ENCODE assay signal across 9 mouse cellular contexts in genomic region chr10:80348981-80349380, GRCm38 (mm10). TPM values are rescaled to one million over a fixed set of nuclear protein-coding genes. Genes with fewer than 3 reads are reported as not detected.
A peak's percentile ranks its signal among the peaks of the same experiment; 100 is the strongest.
DNase-seq lines count a peak whose midpoint lies in the region; ATAC-seq and TF ChIP-seq lines count a peak whose summit lies in the region.
"Had no signal": no experiment of that assay in that cellular context is flagged by ENCODE, and none has a peak within 500 bp of the region (broad histone marks: within the 10 kb centered on the region; RNA-seq: fewer than 3 reads in every experiment).

No protein-coding gene starts in this region.

- H3K4me2 ChIP-seq in intestine, postnatal 0 days (replicated peaks; ENCODE audit: low read depth) = peak overlapping the region; percentile 77

- no peak overlapping the region for H3K9ac ChIP-seq in heart, adult 2 months (ENCODE audit: low read depth, low read length)
- H3K9ac ChIP-seq in intestine, postnatal 0 days (ENCODE audit: low read depth, low read length) = no peak overlapping the region
- H3K9ac ChIP-seq: forebrain, postnatal 0 days had no signal

- peaks cover 4% of the 10 kb centered on the region; the same call in 1 of the 2 replicates for H3K4me1 ChIP-seq in heart, adult 2 months (ENCODE audit: control insufficient read depth, insufficient read depth, low read length)
- H3K4me1 ChIP-seq in intestine, postnatal 0 days (replicated peaks; ENCODE audit: control insufficient read depth, insufficient read depth, low read length) = peaks cover 4% of the 10 kb centered on the region; the same call in 1 of the 2 replicates

- DNase-seq in heart, adult 2 months = peak; percentile 53 to 57
- no peak for DNase-seq in heart, adult 9 months (ENCODE audit: low spot score in 2 of 2)
- peak; percentile 74 for DNase-seq in testis, postnatal 10 days (ENCODE audit: low spot score)
- no peak for DNase-seq in testis, postnatal 14 days (ENCODE audit: low spot score)
- no peak for DNase-seq in ovary, postnatal 36 days (ENCODE audit: low spot score)
- DNase-seq in left cerebral cortex, postnatal 4 days = no peak
- DNase-seq: forebrain, postnatal 0 days had no signal

- peak overlapping the region; percentile 93 for H3K27ac ChIP-seq in heart, adult 2 months
- H3K27ac ChIP-seq in intestine, postnatal 0 days (ENCODE audit: low read depth, low read length) = no peak overlapping the region

- H3K9me3 ChIP-seq in intestine, postnatal 0 days (ENCODE audit: control insufficient read depth) = no peaks in the 10 kb centered on the region

- peaks cover 3% of the 10 kb centered on the region; the same call in 1 of the 2 replicates for H3K36me3 ChIP-seq in heart, adult 2 months (ENCODE audit: control insufficient read depth, insufficient read depth, low read length)
- H3K36me3 ChIP-seq in intestine, postnatal 0 days (ENCODE audit: control insufficient read depth, insufficient read depth) = no peaks in the 10 kb centered on the region; the same call in 1 of the 2 replicates

- TF ChIP-seq POLR2A in heart, adult 2 months (IDR thresholded peaks at IDR 0.05; ENCODE audit: insufficient read depth, low read depth, low read length) = no peak

- TF ChIP-seq EP300 in heart, adult 2 months (IDR thresholded peaks at IDR 0.05; ENCODE audit: insufficient read depth, low read depth, low read length) = no peak

- no peaks in the 10 kb centered on the region for H3K79me2 ChIP-seq in heart, adult 2 months (replicated peaks; ENCODE audit: control insufficient read depth, insufficient read depth, low read length)

- no peak for TF ChIP-seq CTCF in heart, adult 2 months (IDR thresholded peaks at IDR 0.05)
- TF ChIP-seq CTCF in intestine, postnatal 0 days (IDR thresholded peaks at IDR 0.05; ENCODE audit: low read depth) = no peak

- H3K4me3 ChIP-seq in heart, adult 2 months = no peak overlapping the region
- H3K4me3 ChIP-seq in intestine, postnatal 0 days (ENCODE audit: low read depth, low read length) = peak overlapping the region; percentile 45

- intact Hi-C loops in heart, adult 2 months (cut with DNase I) = loop anchor here (1.0 kb wide), 1 partner anchor 173 kb away; no protein-coding TSS in a partner anchor
- intact Hi-C loops in left cerebral cortex, postnatal 4 days (cut with DNase I) = no loop called here

- H3K27me3 ChIP-seq in heart, adult 2 months (ENCODE audit: control insufficient read depth, insufficient read depth, low read length) = no peaks in the 10 kb centered on the region
- 0 out of 2 replicates have a peak, but pooled peaks cover under 1% of the 10 kb centered on the region for H3K27me3 ChIP-seq in intestine, postnatal 0 days (replicated peaks; ENCODE audit: control insufficient read depth, insufficient read depth, low read length)

- 22% methylated on average over 26 of the region's 26 CpGs for WGBS in heart, adult 2 months
- WGBS in intestine, postnatal 0 days = 20% methylated on average over 26 of the region's 26 CpGs

- ATAC-seq in intestine, postnatal 0 days = no peak
- no peak for ATAC-seq in megakaryocyte, adult 5-6 weeks (ENCODE audit: poor library complexity, severe bottlenecking)

RNA-seq across cellular contexts. Expression of gene Adamtsl5, which starts 0.8 kb away (rescaled TPM):
- total RNA-seq in heart, adult 2 months (2021) = 10 to 100 TPM; 71.9 to 84.5 TPM
- polyA plus RNA-seq in heart, adult 2 months (2012; rRNA removed) = 80.9 and 85.2 TPM in 2 replicates
- polyA plus RNA-seq in intestine, postnatal 0 days (2015; fragmentation: Nextera tagmentation; extraction: Ambion mirVana) = 46.7 and 50.4 TPM in 2 replicates
- 0.07 TPM in 1 of 2 replicates, not detected in the other for total RNA-seq in megakaryocyte, adult 5-6 weeks (2015)
- total RNA-seq in megakaryocyte, adult 5-6 weeks (2017) = not detected in 2 replicates
- under 1 TPM; 0.56 to 0.72 TPM for total RNA-seq in left cerebral cortex, postnatal 4 days (2021)

RNA-seq across cellular contexts. Expression of gene Plk5, which starts 7.3 kb away (rescaled TPM):
- total RNA-seq in heart, adult 2 months (2021) = under 1 TPM; 0.50 to 0.63 TPM
- 2.0 and 2.7 TPM in 2 replicates for polyA plus RNA-seq in heart, adult 2 months (2012; rRNA removed)
- polyA plus RNA-seq in intestine, postnatal 0 days (2015; fragmentation: Nextera tagmentation; extraction: Ambion mirVana) = 0.09 and 0.20 TPM in 2 replicates
- total RNA-seq in megakaryocyte, adult 5-6 weeks (2015) = not detected in 2 replicates
- not detected in 2 replicates for total RNA-seq in megakaryocyte, adult 5-6 weeks (2017)
- total RNA-seq in left cerebral cortex, postnatal 4 days (2021) = 1 to 10 TPM; 4.2 to 6.1 TPM

RNA-seq across cellular contexts. Expression of gene Reep6, which starts 19.2 kb away (rescaled TPM):
- total RNA-seq in heart, adult 2 months (2021) = 1 to 10 TPM; 2.8 to 3.6 TPM
- polyA plus RNA-seq in heart, adult 2 months (2012; rRNA removed) = 2.9 and 4.1 TPM in 2 replicates
- 261 and 282 TPM in 2 replicates for polyA plus RNA-seq in intestine, postnatal 0 days (2015; fragmentation: Nextera tagmentation; extraction: Ambion mirVana)
- total RNA-seq in megakaryocyte, adult 5-6 weeks (2015) = 0.16 and 0.96 TPM in 2 replicates
- total RNA-seq in megakaryocyte, adult 5-6 weeks (2017) = 0.37 TPM in 1 of 2 replicates, not detected in the other
- total RNA-seq in left cerebral cortex, postnatal 4 days (2021) = 10 to 100 TPM; 13.3 to 14.8 TPM

RNA-seq across cellular contexts. Expression of gene Pcsk4, which starts 19.7 kb away (rescaled TPM):
- total RNA-seq in heart, adult 2 months (2021) = 1 to 10 TPM; 1.4 to 1.8 TPM
- 4.5 and 4.9 TPM in 2 replicates for polyA plus RNA-seq in heart, adult 2 months (2012; rRNA removed)
- 13.1 and 18.8 TPM in 2 replicates for polyA plus RNA-seq in intestine, postnatal 0 days (2015; fragmentation: Nextera tagmentation; extraction: Ambion mirVana)
- total RNA-seq in megakaryocyte, adult 5-6 weeks (2015) = 0.32 and 0.83 TPM in 2 replicates
- total RNA-seq in megakaryocyte, adult 5-6 weeks (2017) = not detected in 2 replicates
- 10 to 100 TPM in 1 of 2 experiments, 1 to 10 TPM in 1; 8.1 to 10.5 TPM for total RNA-seq in left cerebral cortex, postnatal 4 days (2021)

RNA-seq across cellular contexts. Expression of gene 2310011J03Rik, which starts 28.6 kb away (rescaled TPM):
- total RNA-seq in heart, adult 2 months (2021) = 10 to 100 TPM; 13.3 to 14.5 TPM
- 27.3 and 28.9 TPM in 2 replicates for polyA plus RNA-seq in heart, adult 2 months (2012; rRNA removed)
- polyA plus RNA-seq in intestine, postnatal 0 days (2015; fragmentation: Nextera tagmentation; extraction: Ambion mirVana) = 85.2 and 87.6 TPM in 2 replicates
- 25.6 and 27.4 TPM in 2 replicates for total RNA-seq in megakaryocyte, adult 5-6 weeks (2015)
- 13.8 and 17.8 TPM in 2 replicates for total RNA-seq in megakaryocyte, adult 5-6 weeks (2017)
- total RNA-seq in left cerebral cortex, postnatal 4 days (2021) = 10 to 100 TPM; 13.6 to 14.2 TPM

Comparison
In these comparisons a context has a peak if more than half of its experiments do, and no peak if none do; other contexts are left out.
1. DNase-seq: peak in heart, adult 2 months (2 of 2) and testis, postnatal 10 days (single experiment); none in heart, adult 9 months (0 of 2), testis, postnatal 14 days (single experiment), ovary, postnatal 36 days (single experiment) and left cerebral cortex, postnatal 4 days (single experiment).
2. RNA of gene Adamtsl5, which starts 0.8 kb away (total RNA-seq): 71.9 to 84.5 TPM in heart, adult 2 months; 0.56 to 0.72 TPM in left cerebral cortex, postnatal 4 days and 0.07 TPM in megakaryocyte, adult 5-6 weeks; every median in the first group is over 10 times any median in the second.